ENCODE assay signal across 10 mouse cellular contexts in the genomic region with DNA sequence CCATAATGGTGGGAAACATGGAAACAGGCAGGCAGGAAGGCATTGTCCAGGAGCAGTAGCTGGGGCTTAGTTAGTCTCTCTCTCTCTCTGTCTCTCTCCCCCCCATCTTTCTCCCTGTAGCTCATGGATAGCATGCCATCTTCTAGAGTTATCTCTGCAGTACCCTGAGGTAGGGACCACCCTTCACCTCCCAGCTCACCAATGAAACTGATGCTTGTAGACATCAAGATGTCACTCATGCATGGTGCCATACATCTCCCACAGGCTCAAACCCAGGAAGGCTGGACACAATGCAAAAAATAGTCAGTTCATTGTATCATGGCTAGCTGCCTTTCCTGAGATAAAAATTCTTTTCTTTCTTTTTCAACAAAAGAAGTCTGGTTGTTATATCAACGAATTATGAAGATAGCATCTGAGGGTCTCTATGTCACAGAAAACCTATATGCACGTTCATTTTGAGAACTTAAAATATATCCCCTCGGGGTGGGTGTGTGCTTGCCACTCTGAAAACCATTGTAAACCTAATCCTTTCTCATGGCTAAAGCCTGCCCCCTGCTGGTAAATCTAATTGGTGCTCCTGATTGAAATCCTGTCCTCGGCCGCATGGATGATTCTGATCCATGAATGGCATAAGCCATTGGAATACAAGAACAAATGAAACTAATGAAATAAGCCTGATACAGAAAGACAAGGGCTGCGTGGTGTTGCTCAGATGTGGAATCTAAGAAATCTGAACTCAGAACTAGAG. TPM values are rescaled to one million over a fixed set of nuclear protein-coding genes. Genes with fewer than 3 reads are reported as not detected.
DNase-seq lines count a peak whose midpoint lies in the region; ATAC-seq and TF ChIP-seq lines count a peak whose summit lies in the region.
"Had no signal": no experiment of that assay in that cellular context is flagged by ENCODE, and none has a peak within 500 bp of the region (broad histone marks: within the 10 kb centered on the region; RNA-seq: fewer than 3 reads in every experiment).

No protein-coding gene starts in this region.

- no peaks in the 10 kb centered on the region for H3K36me3 ChIP-seq in C2C12 (ENCODE audit: control insufficient read depth, insufficient read depth)
- no peaks in the 10 kb centered on the region for H3K36me3 ChIP-seq in lung, embryonic 14.5 days (ENCODE audit: insufficient read depth)

- intact Hi-C loops in gastrocnemius, postnatal 14 days (cut with DNase I; ENCODE audit: low total_unique reads): loop anchor here (2.0 kb wide), 1 partner anchor 426 kb away; no protein-coding TSS in a partner anchor

- no peaks in the 10 kb centered on the region for H3K4me1 ChIP-seq in lung, embryonic 14.5 days (ENCODE audit: insufficient read depth)

- no peaks in the 10 kb centered on the region for H3K9me3 ChIP-seq in lung, embryonic 14.5 days (ENCODE audit: low read depth, low read length)

- no peaks in the 10 kb centered on the region for H3K27me3 ChIP-seq in C2C12 (ENCODE audit: control insufficient read depth, insufficient read depth, insufficient read length)
- no peaks in the 10 kb centered on the region for H3K27me3 ChIP-seq in lung, embryonic 14.5 days (ENCODE audit: insufficient read depth, low read length)

- no peak overlapping the region for H3K4me3 ChIP-seq in C2C12 (ENCODE audit: insufficient read depth, poor library complexity, severe bottlenecking)
- H3K4me3 ChIP-seq in lung, embryonic 14.5 days (ENCODE audit: low read depth, low read length): no peak overlapping the region
- H3K4me3 ChIP-seq: erythroblast, embryonic 14.5 days had no signal

- peak; percentile 62 for DNase-seq in R1 (ENCODE audit: low read depth, low spot score)
- peak; percentile 43 for DNase-seq in gastrocnemius, postnatal 14 days
- peak; percentile 51 to 86 for DNase-seq in layer of hippocampus, adult 8-10 months (ENCODE audit: low spot score in 2 of 2)
- peak; percentile 90 for DNase-seq in lung, embryonic 14.5 days
- DNase-seq in right cerebral cortex, postnatal 10 days (ENCODE audit: low spot score in 2 of 2): peak; percentile 84 to 89
- no peak for DNase-seq in T-cell, adult 2 months (ENCODE audit: low spot score)

- no peaks in the 10 kb centered on the region for H3K79me2 ChIP-seq in C2C12 (ENCODE audit: control insufficient read depth, insufficient read depth)

- 12% methylated on average over 6 of the region's 6 CpGs for WGBS in lung, embryonic 14.5 days

- H3K4me2 ChIP-seq in lung, embryonic 14.5 days: no peak overlapping the region

- TF ChIP-seq CTCF in C2C12 (IDR thresholded peaks at IDR 0.05; ENCODE audit: control insufficient read depth, insufficient read depth, insufficient read length): peak; percentile 24
- peak; percentile 83 for TF ChIP-seq CTCF in lung, embryonic 14.5 days (IDR thresholded peaks at IDR 0.05; ENCODE audit: low read depth)

- H3K27ac ChIP-seq in lung, embryonic 14.5 days (ENCODE audit: low read depth): no peak overlapping the region

- peak; percentile 82 for ATAC-seq in common myeloid progenitor, adult 5-6 weeks (replicated peaks; ENCODE audit: low read depth, poor library complexity, severe bottlenecking)
- no peak; the same call in 1 of the 2 replicates for ATAC-seq in lung, embryonic 14.5 days (ENCODE audit: insufficient read depth)

- no peak overlapping the region for H3K9ac ChIP-seq in lung, embryonic 14.5 days

- H3ac ChIP-seq in C2C12 (ENCODE audit: control insufficient read depth, insufficient read length, low read depth): no peak overlapping the region

- no peaks in the 10 kb centered on the region for H3K79me3 ChIP-seq in C2C12 (ENCODE audit: low read depth)

TF ChIP-seq in C2C12, 6 proteins besides CTCF, POLR2A, EP300 and RAD21:
- no peak for TF ChIP-seq CEBPB (IDR thresholded peaks at IDR 0.05; ENCODE audit: low read depth)
- TF ChIP-seq FOSL1 (IDR thresholded peaks at IDR 0.05; ENCODE audit: insufficient read depth, low read length, poor library complexity, severe bottlenecking): no peak
- TF ChIP-seq MYOD1 (IDR thresholded peaks at IDR 0.05; ENCODE audit: control insufficient read depth, insufficient read length, low read depth): no peak
- TF ChIP-seq MYOG (IDR thresholded peaks at IDR 0.05; ENCODE audit: control insufficient read depth, extremely low read depth, insufficient read length): no peak

RNA-seq across cellular contexts. Expression of gene Unc13c, which starts 14.0 kb away (rescaled TPM):
- polyA plus RNA-seq in C2C12 (2012; fragmentation: generic; extraction: Trizol): under 0.01 TPM
- total RNA-seq in common myeloid progenitor, adult 5-6 weeks (2017): not detected in 2 replicates
- under 1 TPM; 0.09 to 0.27 TPM for total RNA-seq in gastrocnemius, postnatal 14 days (2021)
- total RNA-seq in layer of hippocampus, adult 8-10 months (2022): 10 to 100 TPM in 3 of 4 experiments, 1 to 10 TPM in 1; 9.8 to 13.7 (median 11.2) TPM
- 0.18 and 0.34 TPM in 2 replicates for polyA plus RNA-seq in lung, embryonic 14.5 days (2014; fragmentation: Nextera tagmentation; extraction: Ambion mirVana)
- total RNA-seq: neutrophil, adult 5-6 weeks had no signal
- polyA plus RNA-seq: erythroblast, embryonic 14.5 days had no signal

Comparison
In these comparisons a context has a peak if more than half of its experiments do, and no peak if none do; other contexts are left out.
1. RNA of gene Unc13c, which starts 14.0 kb away (total RNA-seq): 9.8 to 13.7 TPM in layer of hippocampus, adult 8-10 months; 0.09 to 0.27 TPM in gastrocnemius, postnatal 14 days and not detected in common myeloid progenitor, adult 5-6 weeks; every median in the first group is over 4 times any median in the second.